Mouse (Mus musculus) brain, embryonic 14.5 days (tissue): ENCODE results near the gene Cks1brt. TPM values are rescaled to one million over a fixed set of nuclear protein-coding genes. Genes with fewer than 3 reads are reported as not detected.

ENCODE experiments used
- DNase-seq: peaks from one replicate; pipeline ENCODE4 v3.0.0-alpha.2; 2011; ENCODE audit warnings: low read depth
- CTCF ChIP-seq: fragments of 200-500 bp; IDR thresholded peaks from 2 replicates; pipeline ENCODE4 v1.5.1; 2012; ENCODE audit warnings: inconsistent platforms, mild to moderate bottlenecking, moderate library complexity, borderline replicate concordance; ENCODE audit not compliant: insufficient read depth, insufficient read length; ENCODE audit errors: extremely low read depth
- POLR2A ChIP-seq: fragments of 200-500 bp; IDR thresholded peaks from 2 replicates; pipeline ENCODE4 v1.6.1; 2012; ENCODE audit warnings: mild to moderate bottlenecking, inconsistent platforms, borderline replicate concordance; ENCODE audit not compliant: poor library complexity, insufficient read depth, insufficient read length, severe bottlenecking; ENCODE audit errors: extremely low read depth
- polyA plus RNA-seq: library from polyadenylated mRNA; depleted of rRNA; stranded (reverse); fragments of >200 nt; gene quantifications from 2 replicates; pipeline ENCODE4 v1.2.3, GENCODE M21; 2012; rRNA removed

Gene Cks1brt
- polyA plus RNA-seq, 1 experiment = not detected

GRCm38 (mm10) chr8:85220220-85220619 lies 68.5 kb downstream of the Cks1brt start:
- TF ChIP-seq POLR2A = no peak
- TF ChIP-seq CTCF = no peak
- DNase-seq = no peak

- TF ChIP-seq CTCF = no peak
- no peak for TF ChIP-seq POLR2A
- DNase-seq = peak; percentile 14
These were observed 69.3 kb downstream of the Cks1brt start for GRCm38 (mm10) chr8:85220992-85221391.

Other genes starting within 250 kb of the Cks1brt start
- 0.66 and 0.77 TPM in 2 replicates for gene Klf1, start 250.0 kb upstream of the Cks1brt start, polyA plus RNA-seq
- gene Dnase2a, start 243.4 kb upstream of the Cks1brt start, polyA plus RNA-seq = 5.1 and 6.8 TPM in 2 replicates
- gene Mast1, start 214.6 kb upstream of the Cks1brt start, polyA plus RNA-seq = 133 and 166 TPM in 2 replicates
- gene Rtbdn, start 204.9 kb upstream of the Cks1brt start, polyA plus RNA-seq = 7.2 and 7.6 TPM in 2 replicates
- gene Gm49661, start 182.5 kb upstream of the Cks1brt start, polyA plus RNA-seq = not detected in 2 replicates
- 756 and 915 TPM in 2 replicates for gene Prdx2, start 182.3 kb upstream of the Cks1brt start, polyA plus RNA-seq
- 41.8 and 51.3 TPM in 2 replicates for gene Rnaseh2a, start 182.2 kb upstream of the Cks1brt start, polyA plus RNA-seq
- gene Junb, start 173.2 kb upstream of the Cks1brt start, polyA plus RNA-seq = 6.7 and 7.1 TPM in 2 replicates
- gene Hook2, start 161.3 kb upstream of the Cks1brt start, polyA plus RNA-seq = 21.2 and 27.2 TPM in 2 replicates
- 0.05 and 0.06 TPM in 2 replicates for gene Best2, start 137.4 kb upstream of the Cks1brt start, polyA plus RNA-seq
- 224 and 279 TPM in 2 replicates for gene Asna1, start 126.6 kb upstream of the Cks1brt start, polyA plus RNA-seq
- 191 and 216 TPM in 2 replicates for gene Trir, start 125.1 kb upstream of the Cks1brt start, polyA plus RNA-seq
- 129 and 140 TPM in 2 replicates for gene Tnpo2, start 115.0 kb upstream of the Cks1brt start, polyA plus RNA-seq
- 102 and 128 TPM in 2 replicates for gene Fbxw9, start 91.9 kb upstream of the Cks1brt start, polyA plus RNA-seq
- 0.64 TPM in 1 of 2 replicates, not detected in the other for gene Gm5741, start 83.9 kb upstream of the Cks1brt start, polyA plus RNA-seq
- gene Dhps, start 80.2 kb upstream of the Cks1brt start, polyA plus RNA-seq = 74.8 and 77.0 TPM in 2 replicates
- gene Wdr83os, start 71.2 kb upstream of the Cks1brt start, polyA plus RNA-seq = 124 and 140 TPM in 2 replicates
- gene Wdr83, start 70.6 kb upstream of the Cks1brt start, polyA plus RNA-seq = 64.9 and 86.6 TPM in 2 replicates
- gene Man2b1, start 68.7 kb upstream of the Cks1brt start, polyA plus RNA-seq = 21.6 and 23.9 TPM in 2 replicates
- 2.3 and 2.8 TPM in 2 replicates for gene Zfp791, start 28.8 kb upstream of the Cks1brt start, polyA plus RNA-seq
- gene Olfr371, start 74.1 kb downstream of the Cks1brt start, polyA plus RNA-seq = not detected in 2 replicates
- 64.2 and 82.1 TPM in 2 replicates for gene Orc6, start 147.7 kb downstream of the Cks1brt start, polyA plus RNA-seq
- 78.9 and 81.3 TPM in 2 replicates for gene Vps35, start 147.9 kb downstream of the Cks1brt start, polyA plus RNA-seq
- 0.14 and 0.18 TPM in 2 replicates for gene Mylk3, start 234.4 kb downstream of the Cks1brt start, polyA plus RNA-seq